Mouse (Mus musculus): ENCODE measurements around the gene Nt5e.
"Not testable (repeated sequence)": the region's sequence is repeated elsewhere in the genome, so short reads cannot be mapped to it uniquely, and the experiment has no call there.

- not testable (repeated sequence) for TF ChIP-seq TAL1, GATA1 (IDR thresholded peaks at IDR 0.05; ENCODE audit: low read length)
Measured at GRCm38 (mm10) chr9:88297244-88297643, 29.8 kb upstream of the Nt5e start.
